ENCODE assay signal across 8 mouse cellular contexts in the genomic region with DNA sequence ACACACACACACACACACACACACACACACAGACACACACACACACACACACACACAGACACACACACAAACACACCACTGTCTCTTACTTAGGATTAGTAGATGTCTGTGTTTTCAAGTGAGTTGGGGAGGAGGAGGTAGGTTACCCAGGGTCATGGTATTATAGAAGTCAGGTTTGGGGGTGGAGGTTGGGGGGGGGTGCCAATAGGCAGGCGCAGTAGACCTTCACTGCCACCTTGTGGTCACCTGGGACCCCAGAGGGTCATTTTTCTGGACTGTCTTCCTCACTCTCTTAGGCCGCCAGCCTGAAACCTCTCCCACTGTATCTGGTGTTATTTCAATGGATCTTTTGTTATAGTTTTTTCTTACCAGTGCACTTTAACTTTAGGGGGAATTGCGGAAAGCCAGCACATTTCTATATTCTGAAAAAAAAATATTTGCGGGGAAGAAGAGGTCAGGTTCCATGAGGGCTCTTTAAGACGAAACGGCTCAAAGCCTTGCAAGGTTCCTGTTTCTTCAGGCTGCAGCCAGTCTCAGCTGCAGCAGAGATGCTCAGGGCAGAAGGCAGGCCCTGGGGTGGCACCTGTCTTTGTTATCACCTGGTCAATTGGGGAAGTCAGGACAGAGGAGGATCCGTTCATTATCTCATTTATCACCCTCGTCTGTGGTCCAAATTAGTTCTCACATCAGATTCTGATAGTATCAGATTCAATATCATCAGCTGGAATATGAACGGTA. TPM values are rescaled to one million over a fixed set of nuclear protein-coding genes. Genes with fewer than 3 reads are reported as not detected.
DNase-seq lines count a peak whose midpoint lies in the region; ATAC-seq lines count a peak whose summit lies in the region.

No protein-coding gene starts in this region.

- H3K4me3 ChIP-seq in hindbrain, embryonic 10.5 days: no peak overlapping the region
- no peak overlapping the region for H3K4me3 ChIP-seq in hindbrain, embryonic 14.5 days (replicated peaks; ENCODE audit: low read length)
- no peak overlapping the region for H3K4me3 ChIP-seq in neural tube, embryonic 14.5 days (ENCODE audit: low read depth, low read length)

- H3K4me2 ChIP-seq in hindbrain, embryonic 14.5 days (replicated peaks): no peak overlapping the region
- no peak overlapping the region for H3K4me2 ChIP-seq in neural tube, embryonic 14.5 days (ENCODE audit: low read depth, low read length)

- intact Hi-C loops in heart, postnatal 36 days (cut with DNase I): loop anchor here (1.0 kb wide), 1 partner anchor 121 kb away; no protein-coding TSS in a partner anchor

- peak; percentile 45 for DNase-seq in hindbrain, embryonic 10.5 days (ENCODE audit: low spot score)
- DNase-seq in hindbrain, embryonic 14.5 days (ENCODE audit: low spot score): no peak
- DNase-seq in urinary bladder, postnatal 14 days (ENCODE audit: low spot score): peak; percentile 6
- no peak for DNase-seq in urinary bladder, adult 18-20 months (ENCODE audit: low spot score in 2 of 2)
- peak; percentile 35 to 44 for DNase-seq in heart, postnatal 36 days
- DNase-seq in yolk sac, embryonic 10.5 days (ENCODE audit: low spot score): no peak
- no peak for DNase-seq in cerebellum, adult 11 months

- H3K27me3 ChIP-seq in hindbrain, embryonic 10.5 days (ENCODE audit: insufficient read depth, poor library complexity, severe bottlenecking): no peaks in the 10 kb centered on the region
- no peaks in the 10 kb centered on the region for H3K27me3 ChIP-seq in hindbrain, embryonic 14.5 days (ENCODE audit: control insufficient read depth, insufficient read depth, low read length)
- no peaks in the 10 kb centered on the region for H3K27me3 ChIP-seq in neural tube, embryonic 14.5 days (ENCODE audit: control insufficient read depth, insufficient read depth, low read length)

- H3K36me3 ChIP-seq in hindbrain, embryonic 10.5 days: no peaks in the 10 kb centered on the region
- no peaks in the 10 kb centered on the region for H3K36me3 ChIP-seq in hindbrain, embryonic 14.5 days (replicated peaks; ENCODE audit: control insufficient read depth, insufficient read depth)
- no peaks in the 10 kb centered on the region for H3K36me3 ChIP-seq in neural tube, embryonic 14.5 days (ENCODE audit: control insufficient read depth, insufficient read depth, low read length)

- WGBS in hindbrain, embryonic 10.5 days: 68% methylated on average over 9 of the region's 9 CpGs
- 61% methylated on average over 9 of the region's 9 CpGs for WGBS in hindbrain, embryonic 14.5 days
- WGBS in neural tube, embryonic 14.5 days: 60% methylated on average over 9 of the region's 9 CpGs

- ATAC-seq in hindbrain, embryonic 14.5 days (ENCODE audit: low FRiP score): no peak
- peak; percentile 41; the same call in 1 of the 2 replicates for ATAC-seq in neural tube, embryonic 14.5 days (ENCODE audit: low read depth)

- H3K9ac ChIP-seq in hindbrain, embryonic 14.5 days: no peak overlapping the region
- no peak overlapping the region for H3K9ac ChIP-seq in neural tube, embryonic 14.5 days (replicated peaks; ENCODE audit: low read depth, low read length)

- no peaks in the 10 kb centered on the region for H3K4me1 ChIP-seq in hindbrain, embryonic 10.5 days (replicated peaks)
- peaks cover 13% of the 10 kb centered on the region for H3K4me1 ChIP-seq in hindbrain, embryonic 14.5 days (replicated peaks; ENCODE audit: control insufficient read depth, insufficient read depth, low read length)
- H3K4me1 ChIP-seq in neural tube, embryonic 14.5 days (ENCODE audit: control insufficient read depth, insufficient read depth, low read length): 0 out of 2 replicates have a peak, but pooled peaks cover 3% of the 10 kb centered on the region

- no peak overlapping the region for H3K27ac ChIP-seq in hindbrain, embryonic 10.5 days
- no peak overlapping the region; the same call in 1 of the 2 replicates for H3K27ac ChIP-seq in hindbrain, embryonic 14.5 days
- H3K27ac ChIP-seq in neural tube, embryonic 14.5 days (ENCODE audit: low read depth, low read length): no peak overlapping the region

- H3K9me3 ChIP-seq in hindbrain, embryonic 10.5 days: no peaks in the 10 kb centered on the region
- no peaks in the 10 kb centered on the region for H3K9me3 ChIP-seq in hindbrain, embryonic 14.5 days (ENCODE audit: control insufficient read depth, low read length)
- no peaks in the 10 kb centered on the region for H3K9me3 ChIP-seq in neural tube, embryonic 14.5 days (ENCODE audit: control insufficient read depth, low read length)

RNA-seq across cellular contexts. Expression of a gene that starts 33.3 kb away (rescaled TPM):
- polyA plus RNA-seq in hindbrain, embryonic 10.5 days (2016; fragmentation: Nextera tagmentation; extraction: Ambion mirVana): 33.1 and 41.3 TPM in 2 replicates
- 40.5 and 52.0 TPM in 2 replicates for polyA plus RNA-seq in hindbrain, embryonic 14.5 days (2014; fragmentation: Nextera tagmentation; extraction: Ambion mirVana)
- under 1 TPM in 1 of 2 experiments, not detected in 1; 0.22 TPM for total RNA-seq in heart, postnatal 36 days (2021)
- polyA plus RNA-seq in neural tube, embryonic 14.5 days (2014; fragmentation: Nextera tagmentation; extraction: Ambion mirVana): 29.6 and 32.5 TPM in 2 replicates

Comparison
In these comparisons a context has a peak if more than half of its experiments do, and no peak if none do; other contexts are left out.
1. DNase-seq: peak in hindbrain, embryonic 10.5 days (single experiment), urinary bladder, postnatal 14 days (single experiment) and heart, postnatal 36 days (2 of 2); none in hindbrain, embryonic 14.5 days (single experiment), urinary bladder, adult 18-20 months (0 of 2), yolk sac, embryonic 10.5 days (single experiment) and cerebellum, adult 11 months (single experiment).